In the genomic region with DNA sequence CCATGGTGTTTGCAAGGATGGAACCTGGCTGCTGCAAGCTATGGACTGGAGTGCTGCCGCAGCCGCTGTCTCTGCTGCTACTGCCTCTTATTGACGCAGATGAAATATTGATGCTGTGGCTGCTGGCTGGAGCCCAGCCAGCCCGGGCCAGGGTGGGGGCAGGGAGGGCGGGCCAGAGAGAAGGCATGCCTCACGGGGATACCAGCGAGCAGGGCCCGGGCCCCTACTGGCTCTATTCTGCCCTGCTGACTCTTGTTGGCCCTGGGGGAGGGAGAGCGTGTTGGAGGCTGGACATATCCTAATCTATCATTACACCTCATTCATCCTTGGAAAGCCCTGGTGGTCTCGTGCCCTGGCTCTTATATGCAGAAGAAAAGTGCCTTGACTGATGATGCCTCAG, we compare ENCODE assay signal across 8 mouse cellular contexts. TPM values are rescaled to one million over a fixed set of nuclear protein-coding genes. Genes with fewer than 3 reads are reported as not detected.
DNase-seq lines count a peak whose midpoint lies in the region; ATAC-seq and TF ChIP-seq lines count a peak whose summit lies in the region.

A gene (minus strand): TSS at position 213 of the 400 bp plus-strand sequence.

- no peaks in the 10 kb centered on the region for H3K36me3 ChIP-seq in ES-E14 (ENCODE audit: control insufficient read depth, insufficient read depth, low read length, poor library complexity, severe bottlenecking)
- no peaks in the 10 kb centered on the region for H3K36me3 ChIP-seq in heart, embryonic 14.5 days (ENCODE audit: control insufficient read depth, insufficient read depth, low read length)

- 44% methylated on average over 10 of the region's 10 CpGs for WGBS in heart, embryonic 14.5 days

- no peak for DNase-seq in gastrocnemius, adult 2 months
- DNase-seq in gastrocnemius, postnatal 14 days: no peak
- no peak for DNase-seq in ES-E14 (ENCODE audit: low read depth, low spot score)
- DNase-seq in lung, postnatal 4 days: peak; percentile 25 to 48
- DNase-seq in layer of hippocampus, postnatal 25 days (ENCODE audit: extremely low spot score in 1 of 2, low spot score in 1 of 2): no peak
- DNase-seq in thymus, adult 18-20 months: no peak
- DNase-seq in spleen, adult 18-20 months: no peak

- peak within 1 kb of the TSS; percentile 84 for H3K27ac ChIP-seq in gastrocnemius, adult 2 months
- H3K27ac ChIP-seq in ES-E14 (ENCODE audit: insufficient read depth, low read depth, low read length, poor library complexity, severe bottlenecking): peak within 1 kb of the TSS; percentile 15; the same call in 1 of the 2 replicates
- H3K27ac ChIP-seq in heart, embryonic 14.5 days (replicated peaks in 1 of 2; ENCODE audit: control insufficient read depth in 1 of 2, insufficient read depth in 1 of 2, low read depth in 2 of 2, low read length in 2 of 2): peak within 1 kb of the TSS; percentile 15 to 66; a peak in 3 of 4 replicates

- peak within 1 kb of the TSS; percentile 42 for H3K4me2 ChIP-seq in heart, embryonic 14.5 days (ENCODE audit: low read length)

- in situ Hi-C loops in ES-E14 (cut with MboI; ENCODE audit: low sequenced_read_pairs in 2 of 2, unreplicated experiment in 2 of 2): no loop called here

- H3K9me3 ChIP-seq in ES-E14 (ENCODE audit: control insufficient read depth, insufficient read depth, low read depth, low read length): no peaks in the 10 kb centered on the region
- no peaks in the 10 kb centered on the region for H3K9me3 ChIP-seq in heart, embryonic 14.5 days (ENCODE audit: control insufficient read depth, low read length)

- ATAC-seq in heart, embryonic 14.5 days (ENCODE audit: insufficient number of reproducible peaks, insufficient read depth, low FRiP score, low read depth): no peak

- peak within 1 kb of the TSS; percentile 70 for H3K4me3 ChIP-seq in gastrocnemius, adult 2 months
- H3K4me3 ChIP-seq in ES-E14 (ENCODE audit: insufficient read depth in 1 of 2, low read depth in 1 of 2, low read length in 2 of 2, poor library complexity in 1 of 2, severe bottlenecking in 1 of 2): no peak within 1 kb of the TSS; a peak in 1 of 4 replicates
- peak within 1 kb of the TSS; percentile 37 to 45 for H3K4me3 ChIP-seq in heart, embryonic 14.5 days (ENCODE audit: control insufficient read depth in 1 of 2, insufficient read depth in 1 of 2, low read depth in 1 of 2, low read length in 2 of 2)

- intact Hi-C loops in gastrocnemius, adult 2 months (cut with DNase I): no loop called here
- intact Hi-C loops in gastrocnemius, postnatal 14 days (cut with DNase I; ENCODE audit: low total_unique reads): no loop called here

- H3K9ac ChIP-seq in ES-E14 (ENCODE audit: insufficient read depth, low read depth, low read length, poor library complexity, severe bottlenecking): peak within 1 kb of the TSS; percentile 13; the same call in 1 of the 2 replicates
- peak within 1 kb of the TSS; percentile 64 for H3K9ac ChIP-seq in heart, embryonic 14.5 days (ENCODE audit: low read length)

- TF ChIP-seq CTCF in gastrocnemius, adult 2 months (IDR thresholded peaks at IDR 0.05): no peak

- no peaks in the 10 kb centered on the region for H3K27me3 ChIP-seq in heart, embryonic 14.5 days (ENCODE audit: control insufficient read depth, insufficient read depth, low read length)

- peaks cover 12 to 49% of the 10 kb centered on the region in 2 experiments; a peak in 3 of 4 replicates for H3K4me1 ChIP-seq in ES-E14 (ENCODE audit: control insufficient read depth in 2 of 2, insufficient read depth in 2 of 2, low read length in 2 of 2, poor library complexity in 1 of 2)
- H3K4me1 ChIP-seq in heart, embryonic 14.5 days (ENCODE audit: control insufficient read depth in 2 of 2, insufficient read depth in 2 of 2, low read length in 2 of 2): peaks cover 20 to 28% of the 10 kb centered on the region in 2 experiments

TF ChIP-seq in ES-E14, 5 proteins besides CTCF, POLR2A, EP300 and RAD21:
- TF ChIP-seq MAFK (IDR thresholded peaks at IDR 0.05; ENCODE audit: insufficient read depth, low read depth, low read length) (no peak), CHD2 (IDR thresholded peaks at IDR 0.05; ENCODE audit: low read depth, low read length) (no peak), ZNF384 (IDR thresholded peaks at IDR 0.05; ENCODE audit: low read depth, low read length) (no peak), ZC3H11A (IDR thresholded peaks at IDR 0.05; ENCODE audit: borderline replicate concordance, low read depth, low read length) (no peak), HCFC1 (IDR thresholded peaks at IDR 0.05; ENCODE audit: borderline replicate concordance, insufficient read depth, low read length) (no peak)
TF ChIP-seq in ES-E14: peak in this region for 0.

RNA-seq across cellular contexts. Expression of the gene that starts here (rescaled TPM):
- 1 to 10 TPM; 4.0 to 4.8 TPM for total RNA-seq in gastrocnemius, adult 2 months (2021)
- 1 to 10 TPM; 3.0 to 9.9 TPM for total RNA-seq in gastrocnemius, postnatal 14 days (2021)
- total RNA-seq in ES-E14 (2012; rRNA removed): 2.4 and 3.9 TPM in 2 replicates
- polyA plus RNA-seq in heart, embryonic 14.5 days (2014; fragmentation: Nextera tagmentation; extraction: Ambion mirVana): 2.0 and 4.3 TPM in 2 replicates
- 1 to 10 TPM; 4.6 to 6.3 TPM for total RNA-seq in layer of hippocampus, postnatal 25 days (2021)

Comparison
In these comparisons a context has a peak if more than half of its experiments do, and no peak if none do; other contexts are left out.
1. DNase-seq: peak in lung, postnatal 4 days (2 of 2); none in gastrocnemius, adult 2 months (single experiment), gastrocnemius, postnatal 14 days (single experiment), ES-E14 (single experiment), layer of hippocampus, postnatal 25 days (0 of 2), thymus, adult 18-20 months (0 of 2) and spleen, adult 18-20 months (0 of 2).
2. H3K27ac ChIP-seq: peak in every context shown above with its lines; median percentile 84 in gastrocnemius, adult 2 months; 40 in heart, embryonic 14.5 days; 15 in ES-E14.
3. H3K4me3 ChIP-seq: peak in gastrocnemius, adult 2 months (single experiment) and heart, embryonic 14.5 days (2 of 2); none in ES-E14 (0 of 2).